Comparison of ENCODE assay signal across 25 mouse cellular contexts in genomic region chr17:90615019-90615418, GRCm38 (mm10).
A peak's percentile ranks its signal among the peaks of the same experiment; 100 is the strongest.
DNase-seq lines count a peak whose midpoint lies in the region; ATAC-seq and TF ChIP-seq lines count a peak whose summit lies in the region.
"Had no signal": no experiment of that assay in that cellular context is flagged by ENCODE, and none has a peak within 500 bp of the region (broad histone marks: within the 10 kb centered on the region; RNA-seq: fewer than 3 reads in every experiment).

No protein-coding gene starts in this region.

- H3K9ac ChIP-seq in forebrain, embryonic 14.5 days (ENCODE audit: low read length), result no peak overlapping the region
- no peak overlapping the region for H3K9ac ChIP-seq in forebrain, embryonic 15.5 days (replicated peaks)
- H3K9ac ChIP-seq in forebrain, postnatal 0 days, result no peak overlapping the region
- no peak overlapping the region for H3K9ac ChIP-seq in forebrain, embryonic 11.5 days (ENCODE audit: low read length)
- H3K9ac ChIP-seq: embryonic facial prominence, embryonic 13.5 days; embryonic facial prominence, embryonic 15.5 days; forebrain, embryonic 12.5 days had no signal

- no peak for TF ChIP-seq POLR2A in brain, embryonic 14.5 days (IDR thresholded peaks at IDR 0.05; ENCODE audit: borderline replicate concordance, extremely low read depth, insufficient read depth, insufficient read length, poor library complexity, severe bottlenecking)

- no peak for TF ChIP-seq CTCF in forebrain, postnatal 0 days (IDR thresholded peaks at IDR 0.05; ENCODE audit: low read depth)
- no peak for TF ChIP-seq CTCF in brain, embryonic 14.5 days (IDR thresholded peaks at IDR 0.05; ENCODE audit: borderline replicate concordance, extremely low read depth, insufficient read depth, insufficient read length)

- no peaks in the 10 kb centered on the region for H3K9me3 ChIP-seq in forebrain, embryonic 14.5 days (replicated peaks; ENCODE audit: control insufficient read depth, low read length)
- no peaks in the 10 kb centered on the region for H3K9me3 ChIP-seq in forebrain, embryonic 15.5 days
- no peaks in the 10 kb centered on the region for H3K9me3 ChIP-seq in forebrain, postnatal 0 days (ENCODE audit: low read length)
- no peaks in the 10 kb centered on the region for H3K9me3 ChIP-seq in forebrain, embryonic 11.5 days (ENCODE audit: control insufficient read depth, low read length)
- H3K9me3 ChIP-seq: embryonic facial prominence, embryonic 13.5 days; embryonic facial prominence, embryonic 15.5 days; forebrain, embryonic 12.5 days; G1E had no signal

- no peak overlapping the region for H3K4me2 ChIP-seq in forebrain, embryonic 14.5 days (ENCODE audit: low read length)
- no peak overlapping the region for H3K4me2 ChIP-seq in forebrain, embryonic 15.5 days (replicated peaks)
- no peak overlapping the region for H3K4me2 ChIP-seq in forebrain, postnatal 0 days (ENCODE audit: low read depth)
- no peak overlapping the region for H3K4me2 ChIP-seq in forebrain, embryonic 11.5 days (ENCODE audit: low read depth, low read length, severe bottlenecking)
- H3K4me2 ChIP-seq: embryonic facial prominence, embryonic 13.5 days; embryonic facial prominence, embryonic 15.5 days; forebrain, embryonic 12.5 days had no signal

- WGBS in forebrain, embryonic 14.5 days, result 87% methylated on average over 3 of the region's 3 CpGs
- WGBS in forebrain, embryonic 15.5 days, result 78% methylated on average over 3 of the region's 3 CpGs
- WGBS in forebrain, postnatal 0 days, result 76% methylated on average over 3 of the region's 3 CpGs
- WGBS in forebrain, embryonic 11.5 days, result 90% methylated on average over 3 of the region's 3 CpGs

- H3K4me1 ChIP-seq in forebrain, embryonic 14.5 days (ENCODE audit: control insufficient read depth, insufficient read depth, low read length), result no peaks in the 10 kb centered on the region
- H3K4me1 ChIP-seq in forebrain, embryonic 15.5 days, result no peaks in the 10 kb centered on the region
- H3K4me1 ChIP-seq in forebrain, postnatal 0 days (ENCODE audit: insufficient read depth), result no peaks in the 10 kb centered on the region
- no peaks in the 10 kb centered on the region for H3K4me1 ChIP-seq in forebrain, embryonic 11.5 days (replicated peaks; ENCODE audit: control insufficient read depth, insufficient read depth, low read length)
- H3K4me1 ChIP-seq: embryonic facial prominence, embryonic 13.5 days; embryonic facial prominence, embryonic 15.5 days; forebrain, embryonic 12.5 days had no signal

- no peaks in the 10 kb centered on the region for H3K27me3 ChIP-seq in forebrain, embryonic 14.5 days (replicated peaks; ENCODE audit: control insufficient read depth, insufficient read depth, low read length)
- no peaks in the 10 kb centered on the region for H3K27me3 ChIP-seq in forebrain, embryonic 15.5 days
- H3K27me3 ChIP-seq in forebrain, postnatal 0 days (ENCODE audit: insufficient read depth, low read length), result no peaks in the 10 kb centered on the region
- no peaks in the 10 kb centered on the region for H3K27me3 ChIP-seq in forebrain, embryonic 11.5 days (ENCODE audit: control insufficient read depth, insufficient read depth, low read length)
- H3K27me3 ChIP-seq: CH12.LX; embryonic facial prominence, embryonic 13.5 days; embryonic facial prominence, embryonic 15.5 days; forebrain, embryonic 12.5 days; Patski had no signal

- H3K4me3 ChIP-seq in forebrain, embryonic 14.5 days (ENCODE audit: low read depth, low read length), result no peak overlapping the region
- no peak overlapping the region for H3K4me3 ChIP-seq in forebrain, embryonic 15.5 days
- no peak overlapping the region for H3K4me3 ChIP-seq in forebrain, postnatal 0 days (ENCODE audit: low read depth, low read length)
- no peak overlapping the region for H3K4me3 ChIP-seq in forebrain, embryonic 11.5 days (ENCODE audit: low read depth, low read length)
- H3K4me3 ChIP-seq: embryonic facial prominence, embryonic 13.5 days; embryonic facial prominence, embryonic 15.5 days; erythroblast, embryonic 14.5 days; forebrain, embryonic 12.5 days had no signal

- H3K36me3 ChIP-seq in forebrain, embryonic 14.5 days (ENCODE audit: control insufficient read depth, insufficient read depth, low read length), result no peaks in the 10 kb centered on the region
- H3K36me3 ChIP-seq in forebrain, embryonic 15.5 days, result no peaks in the 10 kb centered on the region
- H3K36me3 ChIP-seq in forebrain, postnatal 0 days (ENCODE audit: insufficient read depth), result no peaks in the 10 kb centered on the region
- H3K36me3 ChIP-seq in forebrain, embryonic 11.5 days (ENCODE audit: control insufficient read depth, insufficient read depth, low read length), result no peaks in the 10 kb centered on the region
- H3K36me3 ChIP-seq: embryonic facial prominence, embryonic 13.5 days; embryonic facial prominence, embryonic 15.5 days; forebrain, embryonic 12.5 days; G1E had no signal

- ATAC-seq in forebrain, embryonic 14.5 days, result no peak
- no peak for ATAC-seq in forebrain, embryonic 15.5 days (replicated peaks)
- ATAC-seq in forebrain, postnatal 0 days, result peak; percentile 67
- no peak for ATAC-seq in forebrain, embryonic 11.5 days (replicated peaks; ENCODE audit: low FRiP score)
- ATAC-seq: activated CD4-positive, CD25-positive, alpha-beta regulatory T cell, adult 4 months; CD4-positive, CD25-positive, alpha-beta regulatory T cell, adult 4 months; Patski had no signal

- no peak overlapping the region for H3K27ac ChIP-seq in forebrain, embryonic 14.5 days (ENCODE audit: low read depth, low read length)
- no peak overlapping the region for H3K27ac ChIP-seq in forebrain, embryonic 15.5 days (replicated peaks)
- H3K27ac ChIP-seq in forebrain, postnatal 0 days (ENCODE audit: low read depth, low read length), result no peak overlapping the region
- H3K27ac ChIP-seq in forebrain, embryonic 11.5 days (ENCODE audit: low read depth, low read length), result no peak overlapping the region
- H3K27ac ChIP-seq: embryonic facial prominence, embryonic 13.5 days; embryonic facial prominence, embryonic 15.5 days; forebrain, embryonic 12.5 days had no signal

- peak; percentile 24 for DNase-seq in forebrain, embryonic 14.5 days (ENCODE audit: low spot score)
- DNase-seq in forebrain, postnatal 0 days, result no peak
- no peak for DNase-seq in forebrain, embryonic 11.5 days (ENCODE audit: low spot score)
- DNase-seq in brain, embryonic 14.5 days (ENCODE audit: low read depth), result peak; percentile 43
- DNase-seq: adrenal gland, adult 8-10 months; adrenal gland, postnatal 14 days; adrenal gland, postnatal 36 days; B cell, adult 2 months; cerebellum, adult 11 months; cerebellum, adult 18-20 months; cerebellum, adult 8-10 months; cerebellum, adult 9-11 months; cerebellum, postnatal 14 days; cerebellum, postnatal 36 days; embryo, embryonic 11 days had no signal

Comparison
In these comparisons a context has a peak if more than half of its experiments do, and no peak if none do; other contexts are left out.
1. DNase-seq: peak in forebrain, embryonic 14.5 days (single experiment) and brain, embryonic 14.5 days (single experiment); none in forebrain, postnatal 0 days (single experiment) and forebrain, embryonic 11.5 days (single experiment).